Mouse (Mus musculus) CD4-positive, CD25-positive, alpha-beta regulatory T cell, adult 4 months (primary cell): Measurements from ENCODE around the gene Pitpnm2. TPM values are rescaled to one million over a fixed set of nuclear protein-coding genes. Genes with fewer than 3 reads are reported as not detected.
A peak's percentile ranks its signal among the peaks of the same experiment; 100 is the strongest.
"Not testable (repeated sequence)": the region's sequence is repeated elsewhere in the genome, so short reads cannot be mapped to it uniquely, and the experiment has no call there.

Source experiments
- ATAC-seq: one replicate; pipeline ENCODE4 v1.8.0; 2017
- polyA plus RNA-seq, 2 experiments: library from polyadenylated mRNA; unstranded; fragments of 100-300 nt; shearing (Covaris generic); gene quantifications; one replicate each; pipeline ENCODE4 v1.2.1; 2017

Pitpnm2 gene
- polyA plus RNA-seq, 2 experiments from 2014 or later, result 9.3 to 11.5 TPM

DNA sequence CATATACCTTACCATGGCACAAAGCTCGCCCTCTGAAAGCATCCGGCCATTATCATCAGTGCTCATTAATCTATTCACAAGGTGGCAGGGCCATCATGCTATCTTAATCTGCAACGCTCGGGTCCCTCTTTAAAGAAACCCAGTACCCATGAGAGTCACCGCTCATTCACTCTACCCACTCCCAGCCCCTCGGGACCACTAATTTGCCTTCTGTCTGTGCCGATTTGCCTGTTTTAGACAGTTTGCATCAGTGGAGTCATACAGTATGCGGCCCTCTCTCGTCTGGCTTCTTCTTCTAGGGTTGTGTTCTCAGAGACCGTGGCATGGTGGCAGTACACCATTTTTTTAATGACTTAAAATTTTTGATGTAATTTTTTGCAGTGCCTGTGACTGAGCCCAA lies 30.1 kb downstream of the Pitpnm2 start:
- ATAC-seq, result no peak

DNA sequence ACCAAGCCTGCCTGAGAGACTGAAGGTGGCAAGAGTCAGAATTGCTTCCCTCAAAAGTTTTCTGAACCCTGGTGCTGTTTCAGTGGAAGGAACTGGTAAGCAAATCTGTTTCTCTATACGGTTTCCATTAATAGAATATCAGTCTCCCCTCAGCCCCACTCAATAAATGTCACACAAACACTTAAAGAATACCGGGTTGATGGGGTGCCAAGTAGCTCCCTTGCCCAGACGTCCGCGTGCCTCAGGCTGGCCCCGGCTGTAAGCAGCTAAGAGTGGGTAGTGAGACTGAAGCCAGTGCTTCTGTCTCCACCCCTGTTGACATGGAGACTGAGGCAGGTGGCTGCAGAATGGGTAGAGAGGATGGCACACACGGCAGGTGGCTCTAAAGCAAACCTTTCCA lies 30.6 kb downstream of the Pitpnm2 start:
- no peak for ATAC-seq

DNA sequence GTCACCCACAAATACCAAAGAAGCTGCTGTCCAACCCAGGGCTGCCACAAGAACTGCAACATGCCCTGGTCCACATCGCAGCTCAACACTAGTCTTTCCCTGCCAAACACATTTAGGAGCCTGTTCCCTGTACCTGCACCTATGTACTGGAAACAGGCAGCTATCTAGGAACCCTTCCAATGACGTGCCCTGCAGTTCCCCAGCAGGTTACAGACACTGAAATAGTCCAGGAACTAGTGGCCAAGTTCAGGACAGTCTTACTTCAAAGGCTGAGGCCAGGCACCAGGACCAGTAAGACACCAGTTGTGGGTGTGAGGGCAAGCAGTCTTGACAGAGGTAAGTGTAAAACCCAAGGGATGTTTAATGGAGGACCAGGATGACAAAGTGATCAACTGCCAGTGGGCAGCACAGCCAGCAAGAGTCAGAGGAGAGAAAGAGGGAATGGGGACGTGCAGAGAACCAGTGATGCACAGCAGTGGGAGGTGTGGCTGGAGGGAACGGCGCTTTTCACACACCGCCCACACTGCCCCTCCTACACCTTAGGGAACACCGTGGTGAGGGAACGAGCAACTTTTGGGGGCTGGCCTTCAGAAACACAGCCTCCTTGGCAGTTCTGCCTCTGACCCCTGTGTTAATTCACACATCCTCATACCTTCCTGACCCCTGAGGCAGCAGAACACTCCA lies 31.9 kb downstream of the Pitpnm2 start:
- no peak for ATAC-seq

DNA sequence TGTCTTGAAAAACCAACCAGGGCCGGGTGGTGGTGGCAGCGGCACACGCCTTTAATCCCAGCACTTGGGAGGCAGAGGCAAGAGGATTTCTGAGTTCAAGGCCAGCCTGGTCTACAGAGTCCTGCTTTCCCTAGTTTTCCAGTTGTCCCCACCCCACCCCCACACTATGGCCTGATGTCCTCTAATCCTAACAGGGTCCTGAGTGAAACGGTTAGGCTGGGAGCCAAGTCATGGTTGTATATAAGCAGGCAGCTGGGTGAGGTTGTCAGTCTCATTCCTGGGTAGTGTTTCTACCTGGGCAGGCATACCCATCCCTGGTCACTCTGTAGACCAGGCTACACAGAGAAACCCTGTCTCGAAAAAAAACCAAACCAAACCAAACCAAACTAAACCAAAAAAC lies 32.5 kb downstream of the Pitpnm2 start:
- not testable (repeated sequence) for ATAC-seq

DNA sequence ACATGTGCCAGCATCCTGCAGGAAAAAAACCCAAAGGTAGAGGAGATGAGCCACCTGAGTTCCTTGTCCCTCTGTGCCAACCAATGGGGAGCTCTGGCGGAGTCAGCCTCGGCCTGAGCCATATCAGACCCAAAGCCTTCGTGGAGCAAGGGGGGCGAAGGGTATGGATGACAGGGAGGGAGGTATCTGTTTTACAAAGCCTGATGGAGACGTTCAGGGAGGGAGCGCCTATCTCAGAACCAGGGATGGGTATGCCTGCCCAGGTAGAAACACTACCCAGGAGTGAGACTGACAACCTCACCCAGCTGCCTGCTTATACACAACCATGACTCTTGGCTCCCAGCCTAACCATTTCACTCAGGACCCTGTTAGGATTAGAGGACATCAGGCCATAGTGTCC lies 33.2 kb downstream of the Pitpnm2 start:
- ATAC-seq, result no peak

DNA sequence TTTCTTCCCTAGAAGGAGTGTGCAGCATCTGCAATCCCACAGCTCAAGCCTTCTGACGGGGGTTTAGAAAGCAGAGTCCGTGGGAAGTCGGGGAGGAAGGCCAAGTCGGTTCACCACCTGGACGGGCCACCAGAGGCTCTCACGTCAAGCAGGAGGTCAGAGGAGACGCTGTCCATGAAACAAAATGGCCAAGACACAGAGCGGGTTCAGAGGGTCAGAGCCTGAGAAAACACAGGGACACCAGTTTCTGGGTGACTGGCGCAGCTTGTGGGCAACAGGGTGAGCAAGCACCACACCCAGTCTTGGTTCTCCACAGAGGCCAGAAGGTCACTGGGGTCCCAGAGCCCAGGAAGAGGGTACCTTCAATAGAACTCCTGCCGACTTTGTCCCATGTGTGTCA lies 33.9 kb downstream of the Pitpnm2 start:
- ATAC-seq, result no peak

DNA sequence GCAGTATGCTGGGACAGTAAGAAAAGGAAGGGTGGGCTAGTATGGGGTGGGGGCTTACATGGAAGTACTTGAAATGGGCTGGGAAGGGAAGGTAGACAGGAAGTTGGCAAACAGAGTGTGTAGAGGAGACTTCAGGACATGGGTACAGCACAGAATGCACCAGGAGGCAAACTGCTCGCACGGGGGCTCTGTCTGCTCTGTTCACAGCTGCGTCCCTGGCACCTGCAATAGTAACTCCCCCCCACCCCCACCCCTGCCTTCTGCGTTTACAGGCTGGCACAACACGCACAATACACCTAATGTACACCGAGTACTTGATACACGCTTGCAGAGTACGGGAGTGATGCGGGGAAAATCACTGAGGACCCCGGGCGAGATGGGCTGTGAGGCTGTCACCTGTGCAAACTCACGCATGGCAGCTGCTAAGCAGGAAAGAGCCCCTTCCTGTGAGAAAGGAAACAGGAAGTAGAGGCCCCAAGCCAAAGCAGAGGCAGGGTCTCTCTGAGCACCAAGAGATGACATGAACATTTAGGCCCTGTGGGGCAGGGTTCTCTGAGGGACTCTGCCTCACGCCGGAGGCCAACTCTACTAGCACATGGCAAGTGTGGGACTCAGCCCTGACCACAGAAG lies 34.9 kb downstream of the Pitpnm2 start:
- ATAC-seq, result peak; percentile 71

DNA sequence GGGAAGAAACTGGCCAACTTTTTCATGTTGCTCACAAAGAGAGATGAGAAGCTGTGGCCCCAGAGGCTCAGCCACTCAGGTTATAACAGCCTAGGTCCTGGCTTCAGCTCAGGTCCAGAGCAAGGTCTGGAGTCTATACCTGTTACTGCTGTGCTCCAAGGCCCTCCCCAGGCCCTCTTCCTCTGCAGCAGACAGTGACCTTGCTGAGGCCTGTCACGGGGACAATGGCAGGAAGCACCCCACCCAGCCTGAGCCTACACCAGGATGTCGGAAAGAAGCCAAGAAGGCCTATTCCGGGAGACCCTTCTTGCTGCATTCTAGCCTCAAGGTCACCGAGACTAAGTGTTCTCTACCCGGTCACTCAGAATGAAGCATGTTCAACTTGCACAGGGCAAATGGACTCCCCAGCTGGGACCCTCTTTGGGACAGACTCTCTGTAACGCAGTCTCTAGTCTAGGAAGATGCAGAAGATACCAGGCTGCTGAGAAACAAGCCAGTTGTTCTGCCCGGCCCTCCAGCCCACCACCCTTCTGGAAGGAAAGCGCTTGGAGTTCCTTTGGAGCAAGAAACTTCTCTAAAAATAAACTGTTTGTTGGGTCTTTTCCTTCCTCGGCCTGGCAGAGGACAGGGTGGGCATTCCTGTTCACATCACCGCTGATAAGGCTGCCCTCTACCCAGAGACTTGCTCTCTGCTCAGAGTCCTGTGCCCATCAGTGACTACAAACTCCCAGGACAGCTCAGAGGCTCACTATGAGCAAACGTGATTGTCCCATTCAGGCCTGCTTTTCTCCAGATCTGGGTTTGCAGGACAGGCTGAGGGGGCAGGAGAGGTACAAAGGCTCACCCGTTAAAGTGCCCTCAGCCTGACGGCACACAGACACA lies 35.7 kb downstream of the Pitpnm2 start:
- peak; percentile 52 for ATAC-seq

DNA sequence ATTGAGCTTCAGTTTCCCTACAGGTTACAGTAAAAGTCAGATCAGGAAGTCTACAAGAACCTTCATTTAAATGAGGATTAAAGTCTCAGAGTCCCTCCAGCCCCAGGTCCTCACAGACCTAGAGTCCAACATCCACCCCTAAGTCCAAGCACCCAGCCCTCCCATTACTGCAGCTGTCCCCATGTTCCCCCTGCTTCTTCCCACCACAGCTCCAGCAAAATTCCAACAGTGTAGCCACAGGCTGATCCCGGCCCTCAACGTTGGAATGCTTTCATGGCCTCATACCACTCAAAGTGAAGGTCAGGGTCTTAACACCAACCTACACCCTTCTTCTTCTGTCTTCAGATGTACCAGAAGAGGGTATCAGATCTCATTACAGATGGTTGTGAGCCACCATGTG lies 37.9 kb downstream of the Pitpnm2 start:
- ATAC-seq, result no peak

DNA sequence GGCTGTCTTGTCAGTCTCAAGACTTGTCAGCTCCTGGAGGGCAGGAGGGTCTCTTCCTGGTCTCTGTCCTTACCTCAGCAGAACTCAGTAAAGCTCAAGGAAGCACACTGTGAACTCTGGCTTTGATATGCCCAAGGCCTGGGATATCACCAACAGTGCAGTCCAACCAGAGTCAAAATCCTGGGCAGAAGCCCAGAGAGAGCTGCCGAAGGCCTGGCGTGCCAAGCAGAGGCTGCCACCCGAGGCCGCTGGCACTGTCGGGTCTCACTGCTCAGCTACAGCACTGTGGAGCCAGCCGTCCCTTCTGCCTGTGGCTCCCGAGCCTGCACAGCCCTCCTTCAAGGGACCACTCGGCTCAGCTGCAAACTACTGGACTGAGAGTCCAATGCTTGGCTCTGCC lies 38.3 kb downstream of the Pitpnm2 start:
- no peak for ATAC-seq

DNA sequence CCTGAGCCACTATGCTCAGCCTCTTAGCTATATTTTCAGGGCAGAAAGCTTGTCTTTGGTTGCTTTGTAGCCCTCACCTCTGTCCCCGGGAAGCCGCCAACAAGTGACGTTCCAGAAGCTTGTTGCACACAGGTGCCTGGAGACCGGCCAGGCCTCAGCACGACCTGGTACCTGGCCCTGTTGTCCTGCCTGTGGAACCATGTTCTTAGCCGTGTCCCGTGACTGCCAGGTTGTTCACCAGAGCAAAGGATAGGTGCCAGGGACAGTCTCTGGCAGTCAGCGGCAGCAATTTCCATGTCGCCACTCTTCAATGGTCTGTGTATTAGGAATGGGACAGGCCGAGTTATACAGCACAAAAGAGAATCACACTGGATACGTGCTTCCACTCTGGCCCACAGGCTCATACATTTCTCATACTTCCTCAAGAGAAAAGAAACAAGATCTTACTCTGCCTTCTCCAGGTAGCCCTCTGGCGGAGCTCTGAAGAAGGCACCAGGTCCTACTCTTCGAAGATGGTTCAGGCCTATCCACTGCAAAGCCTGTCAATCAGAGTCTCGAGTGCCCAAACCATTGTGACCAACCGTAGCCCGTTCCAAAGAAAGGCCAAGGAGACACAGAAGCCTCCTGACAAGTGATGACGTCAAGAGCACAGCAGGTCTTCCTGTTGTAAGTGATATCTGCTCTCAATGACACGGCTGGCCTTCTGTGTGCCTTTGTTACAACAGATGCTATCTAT lies 39.1 kb downstream of the Pitpnm2 start:
- ATAC-seq, result peak; percentile 27

DNA sequence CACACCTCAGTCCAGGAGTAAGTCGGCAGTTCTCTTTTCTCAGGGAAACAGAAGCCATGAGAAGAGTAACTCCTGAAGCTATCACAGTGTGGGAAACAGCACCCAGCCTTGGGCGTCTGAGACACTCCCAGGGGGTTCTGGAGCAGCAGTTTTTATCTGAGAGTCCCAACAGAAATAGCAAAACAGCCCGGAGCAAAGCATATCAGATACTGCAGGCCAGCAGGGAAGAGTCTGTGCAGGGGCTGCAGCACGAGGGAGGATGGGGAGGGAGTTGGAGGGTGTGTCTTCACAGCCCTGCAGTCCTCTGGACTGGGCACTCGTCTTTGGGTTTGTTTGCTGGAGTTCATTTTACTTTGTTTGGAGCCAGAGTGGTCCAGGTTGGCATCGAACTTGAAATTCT lies 39.7 kb downstream of the Pitpnm2 start:
- ATAC-seq, result no peak

DNA sequence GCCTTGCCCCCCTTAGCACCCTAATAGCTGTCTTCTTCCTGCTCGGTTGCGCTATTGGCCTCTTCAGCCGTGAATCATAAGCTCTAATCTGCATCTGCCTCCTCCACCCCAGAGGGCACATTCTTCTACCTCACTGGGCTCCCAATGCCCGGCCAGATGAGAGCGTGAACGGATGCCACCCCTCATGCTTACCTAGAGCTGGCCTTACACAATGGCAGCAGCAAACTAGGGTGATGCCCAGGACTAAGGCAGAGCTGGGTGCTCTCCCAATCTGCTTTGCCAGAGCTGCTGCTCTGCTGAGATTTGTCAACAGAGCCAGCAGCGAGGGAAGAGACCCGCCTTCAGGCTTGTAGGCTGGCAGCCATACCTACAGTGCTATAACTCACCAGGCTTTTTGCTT lies 41.5 kb downstream of the Pitpnm2 start:
- ATAC-seq, result no peak

DNA sequence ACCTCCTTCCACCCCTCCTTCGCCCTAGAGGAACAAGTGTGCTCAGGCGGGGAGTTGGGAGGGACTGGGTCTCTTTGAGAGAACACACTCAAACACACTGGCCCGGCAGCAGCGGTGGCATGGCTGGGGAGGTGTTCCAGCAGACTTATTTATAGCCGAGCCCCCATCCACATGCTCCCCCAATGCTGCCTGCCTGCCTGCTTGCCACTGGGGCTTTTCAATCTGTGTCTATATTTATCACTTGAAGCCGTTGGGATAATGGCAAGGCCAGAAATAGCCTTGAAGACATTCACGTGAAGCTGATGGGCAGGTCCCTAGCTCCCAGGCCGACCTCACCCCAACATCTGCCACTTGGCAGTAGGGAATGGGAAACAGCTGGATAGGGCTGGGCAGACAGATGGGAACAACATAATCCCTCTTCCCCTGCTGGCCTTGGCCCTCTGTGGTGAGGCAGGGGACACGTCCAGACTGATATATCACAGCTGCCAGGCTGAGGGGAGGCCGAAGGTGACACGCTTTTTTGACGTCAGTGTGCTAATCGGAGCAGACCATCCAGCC lies 43.0 kb downstream of the Pitpnm2 start:
- ATAC-seq, result no peak

DNA sequence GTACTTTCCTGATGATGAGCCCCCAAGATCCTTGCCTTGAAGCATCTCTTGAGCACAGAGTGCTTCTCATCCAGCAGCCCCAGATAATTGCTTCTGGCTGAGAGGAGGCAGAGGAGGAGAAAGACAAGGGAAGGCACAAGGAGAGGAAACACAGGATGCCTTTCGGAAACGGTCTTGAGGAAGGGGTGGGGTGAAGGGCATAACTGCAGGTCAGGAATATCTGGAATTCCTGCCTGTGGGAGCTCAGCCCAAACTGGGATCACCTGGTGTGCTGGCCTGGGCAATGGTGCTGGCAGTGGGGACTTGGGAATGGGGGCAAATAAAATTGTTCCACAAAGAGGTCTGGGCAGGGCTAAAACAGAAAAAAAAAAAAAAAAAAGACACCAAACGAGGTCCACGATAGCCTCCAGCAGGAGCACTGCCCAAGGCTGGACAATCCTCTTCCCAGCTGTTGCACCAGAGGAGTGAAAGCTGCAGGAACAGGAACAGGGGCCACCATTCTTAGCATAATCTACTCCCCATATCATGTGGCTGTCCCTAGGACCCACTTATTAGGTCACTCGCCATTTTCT lies 43.7 kb downstream of the Pitpnm2 start:
- ATAC-seq, result no peak

DNA sequence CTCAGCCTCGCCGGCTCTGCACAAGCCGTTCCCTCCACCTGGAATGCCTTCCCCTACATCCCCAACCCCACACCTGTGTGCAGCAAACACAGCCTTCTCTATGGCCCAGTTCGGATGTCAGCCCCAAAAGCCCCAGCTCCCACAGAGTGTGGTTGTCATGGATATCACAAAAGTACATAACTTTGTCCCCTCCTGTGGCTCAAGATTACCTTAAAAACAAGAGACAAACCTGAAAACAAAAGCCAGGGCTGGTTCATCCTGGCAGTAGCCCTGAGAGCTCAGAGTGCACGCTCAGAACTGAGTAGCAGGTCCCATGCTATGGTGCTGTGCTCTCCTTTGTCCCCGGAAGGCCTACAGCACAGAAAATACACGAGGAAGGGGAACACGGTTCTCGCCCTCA lies 44.3 kb downstream of the Pitpnm2 start:
- no peak for ATAC-seq

DNA sequence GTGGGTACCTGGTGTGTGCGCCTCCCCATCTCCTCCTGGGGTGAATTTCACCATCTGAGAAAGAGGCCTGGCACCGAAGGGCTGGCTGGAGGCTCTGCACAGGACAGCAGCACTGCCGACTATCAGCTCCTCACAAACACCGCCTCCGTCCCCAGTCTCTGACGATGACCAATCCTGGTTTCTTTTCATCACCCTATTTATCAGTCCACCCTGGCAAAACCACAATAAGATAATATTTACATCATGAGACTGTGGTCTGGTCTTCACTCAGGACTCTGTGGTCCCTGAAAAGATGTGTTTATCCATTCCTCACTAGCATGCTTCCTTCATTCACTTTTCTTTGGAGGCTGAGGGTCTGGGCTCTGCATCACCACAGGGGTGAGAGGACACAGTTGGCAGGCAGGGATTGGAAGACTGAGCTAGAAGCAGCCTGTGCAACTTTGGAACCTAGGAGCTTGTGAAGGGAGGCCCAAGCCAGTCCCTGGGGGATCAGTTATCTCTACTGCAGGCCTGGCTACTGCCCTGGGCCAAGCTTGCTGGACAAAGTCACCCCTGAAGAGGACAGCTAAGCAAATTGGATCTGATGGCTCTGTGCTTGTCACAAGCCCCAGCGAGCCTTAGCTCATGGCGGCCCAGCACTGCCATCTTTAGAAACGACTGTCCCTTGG lies 45.3 kb downstream of the Pitpnm2 start:
- no peak for ATAC-seq

DNA sequence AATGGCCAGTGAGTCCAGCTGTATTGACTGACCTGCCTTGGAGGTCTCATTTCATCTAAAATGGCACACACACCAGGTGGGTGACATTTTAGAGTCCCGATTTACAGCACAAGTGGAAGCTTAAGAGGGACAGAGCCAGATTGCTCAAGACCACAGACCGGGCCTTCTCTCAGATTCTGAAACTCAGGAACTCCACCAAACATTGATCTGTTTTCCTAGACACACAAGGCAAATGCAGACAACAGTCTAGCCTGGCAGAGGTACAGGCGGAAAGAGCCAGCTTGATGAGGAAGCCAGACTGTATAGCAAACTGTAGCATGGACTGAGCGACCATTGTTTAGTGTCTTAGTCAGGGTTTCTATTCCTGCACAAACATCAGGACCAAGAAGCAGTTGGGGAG lies 46.3 kb downstream of the Pitpnm2 start:
- ATAC-seq, result no peak

DNA sequence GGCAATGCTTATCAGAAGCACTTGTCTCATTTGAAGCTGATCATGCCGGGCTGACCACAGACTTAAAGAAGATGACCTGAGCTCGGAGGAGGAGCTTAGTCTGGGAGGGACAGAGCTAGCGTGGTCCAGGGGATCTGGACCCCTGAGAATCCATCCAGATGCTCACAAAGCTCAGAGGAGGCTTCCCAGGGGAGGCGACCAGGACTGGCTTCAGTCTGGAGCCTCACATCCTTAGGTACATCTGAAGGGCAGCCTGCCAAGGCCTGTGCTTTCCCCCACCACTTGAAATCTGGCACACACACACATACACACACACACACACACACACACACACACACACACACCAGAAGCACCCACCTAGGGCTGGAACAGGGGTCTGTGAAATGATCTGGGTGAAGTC lies 47.5 kb downstream of the Pitpnm2 start:
- ATAC-seq, result no peak

DNA sequence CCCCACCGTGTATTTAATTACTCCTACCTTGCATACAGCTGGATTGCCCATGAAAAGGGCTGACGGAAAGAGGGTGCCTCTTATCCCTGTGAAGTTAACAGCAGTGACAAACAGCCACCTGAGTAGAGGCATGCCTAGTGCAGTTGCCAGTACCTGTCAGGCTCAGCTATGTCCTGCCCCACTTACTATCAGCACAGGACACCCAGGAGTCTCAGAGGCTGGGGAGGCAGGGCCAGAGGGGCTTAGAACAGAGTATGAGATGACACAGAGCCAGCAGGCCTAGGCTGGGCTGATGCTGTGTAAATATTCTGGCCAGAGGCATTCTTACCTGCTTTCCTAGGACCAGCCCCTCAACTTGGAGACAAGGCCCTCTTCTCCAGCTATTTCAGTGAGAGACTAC lies 48.0 kb downstream of the Pitpnm2 start:
- ATAC-seq, result no peak

DNA sequence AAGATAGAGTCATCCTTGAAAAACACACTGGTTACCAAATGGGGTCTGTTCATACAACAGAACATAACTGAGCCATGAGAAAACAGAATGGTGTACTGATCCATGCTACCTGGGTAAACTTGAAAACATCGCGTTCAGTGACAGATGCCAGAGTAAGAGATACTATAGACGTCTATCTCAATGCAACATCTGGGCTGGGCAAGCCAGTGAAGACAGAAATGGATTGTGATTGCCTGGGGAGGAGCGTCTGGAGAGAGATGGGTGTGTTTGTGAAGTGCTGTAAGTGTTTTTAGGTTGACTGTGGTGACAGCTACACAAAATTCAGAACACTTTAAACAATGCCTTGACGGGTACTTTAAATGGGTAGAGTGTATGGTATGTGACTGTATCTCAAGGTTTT lies 48.7 kb downstream of the Pitpnm2 start:
- ATAC-seq, result no peak

DNA sequence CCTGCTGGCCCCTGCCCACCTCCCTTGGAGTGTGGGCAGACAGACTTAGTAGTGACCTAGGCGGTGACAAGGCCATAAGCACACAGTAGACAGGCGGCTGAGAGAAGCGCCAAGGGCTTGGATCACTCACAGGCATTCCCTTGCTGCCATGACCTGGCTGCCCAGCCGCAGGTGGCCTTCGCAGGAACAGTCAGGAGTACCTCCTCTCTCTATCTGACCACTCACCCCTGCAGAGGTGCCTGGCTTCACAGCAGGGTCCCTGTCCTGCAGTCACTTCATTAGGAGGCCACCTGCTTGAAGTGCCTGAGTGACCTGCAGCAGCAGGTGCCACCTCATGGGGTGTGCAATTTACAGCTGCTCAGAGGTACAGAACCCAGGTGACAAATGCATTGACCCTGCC lies 50.4 kb downstream of the Pitpnm2 start:
- no peak for ATAC-seq
